Mouse (Mus musculus) brain, embryonic 14.5 days (tissue): ENCODE data around the gene Psmb9. TPM values are rescaled to one million over a fixed set of nuclear protein-coding genes. Genes with fewer than 3 reads are reported as not detected.
"Not testable (repeated sequence)": the region's sequence is repeated elsewhere in the genome, so short reads cannot be mapped to it uniquely, and the experiment has no call there.

Experiments
- DNase-seq: peaks from one replicate; pipeline ENCODE4 v3.0.0-alpha.2; 2011; ENCODE audit warnings: low read depth
- CTCF ChIP-seq: fragments of 200-500 bp; IDR thresholded peaks from 2 replicates; pipeline ENCODE4 v1.5.1; 2012; ENCODE audit warnings: inconsistent platforms, mild to moderate bottlenecking, moderate library complexity, borderline replicate concordance; ENCODE audit not compliant: insufficient read depth, insufficient read length; ENCODE audit errors: extremely low read depth
- POLR2A ChIP-seq: fragments of 200-500 bp; IDR thresholded peaks from 2 replicates; pipeline ENCODE4 v1.6.1; 2012; ENCODE audit warnings: mild to moderate bottlenecking, inconsistent platforms, borderline replicate concordance; ENCODE audit not compliant: poor library complexity, insufficient read depth, insufficient read length, severe bottlenecking; ENCODE audit errors: extremely low read depth
- polyA plus RNA-seq: library from polyadenylated mRNA; depleted of rRNA; stranded (reverse); fragments of >200 nt; gene quantifications from 2 replicates; pipeline ENCODE4 v1.2.3, GENCODE M21; 2012

Gene Psmb9
- polyA plus RNA-seq, 1 experiment: 0.86 TPM

DNA sequence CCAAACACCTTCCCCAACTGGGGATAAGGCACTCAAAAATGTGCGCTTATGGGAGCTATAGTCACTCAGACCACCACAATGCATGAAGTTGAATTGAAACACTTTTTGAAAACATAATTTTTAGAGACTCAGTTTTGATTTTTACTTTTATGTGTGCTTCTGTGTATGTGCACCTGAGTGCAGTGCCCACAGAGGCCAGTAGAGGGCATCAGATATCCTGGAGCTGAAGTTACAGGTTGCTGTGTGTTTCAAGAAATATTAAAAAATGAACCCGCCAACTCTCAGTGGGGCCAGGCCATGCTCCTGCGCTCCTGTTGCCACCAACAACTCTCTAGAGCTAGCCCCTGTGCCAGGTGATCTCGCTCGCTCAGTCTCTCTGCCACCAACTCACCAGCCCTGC lies 15.0 kb downstream of the Psmb9 start:
- no peak for TF ChIP-seq POLR2A
- peak; percentile 28; the same call in 1 of the 2 replicates for TF ChIP-seq CTCF
- DNase-seq: no peak

DNA sequence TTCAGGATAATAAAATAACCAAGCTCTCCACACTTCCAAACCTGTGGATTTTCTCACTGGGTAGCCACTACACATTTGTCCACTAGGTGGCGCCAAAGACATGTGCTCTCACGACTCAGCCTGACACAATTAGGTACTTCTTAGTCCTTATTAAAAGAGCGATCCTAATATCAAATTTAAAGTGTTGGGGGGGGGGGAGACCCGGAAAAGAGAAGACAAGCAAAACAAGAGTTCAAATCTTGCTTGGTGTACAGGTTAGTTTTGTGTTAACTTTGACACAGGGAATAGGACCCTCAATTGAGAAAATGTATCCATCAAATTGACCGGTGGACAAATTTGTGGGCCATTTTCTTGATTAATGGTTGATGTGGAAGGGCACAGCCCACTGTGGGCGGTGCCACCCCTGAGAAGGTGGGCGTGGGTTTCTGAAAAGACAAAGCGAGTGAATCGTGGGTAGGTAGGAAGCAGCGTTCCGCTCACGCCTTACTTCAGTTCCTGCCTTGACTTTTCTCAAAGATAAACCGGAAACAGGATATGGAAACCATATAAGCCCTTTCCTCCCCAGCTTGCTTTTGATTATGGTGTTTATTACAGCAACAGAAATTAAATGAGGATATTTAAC lies 16.6 kb downstream of the Psmb9 start:
- DNase-seq: peak; percentile 81
- TF ChIP-seq POLR2A: no peak
- peak; percentile 88; the same call in 1 of the 2 replicates for TF ChIP-seq CTCF

DNA sequence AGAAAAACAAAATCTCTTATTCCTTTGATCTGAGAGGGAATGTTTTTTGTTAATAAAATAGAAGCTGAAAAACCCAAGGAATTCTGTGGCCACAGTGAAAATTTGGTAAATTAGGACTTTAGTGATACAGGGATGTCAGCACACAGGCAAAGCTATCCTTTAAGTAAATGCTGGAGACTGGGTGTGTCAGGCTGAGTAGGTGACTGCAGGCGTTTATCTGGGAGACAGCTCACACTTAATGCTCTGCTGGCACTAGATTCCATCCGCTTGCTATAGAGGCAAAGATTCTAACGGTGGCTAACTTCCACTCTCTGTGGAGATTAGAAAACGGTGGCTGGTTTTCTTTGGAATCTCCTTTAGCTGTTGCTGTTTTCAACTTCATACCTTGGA lies 17.1 kb downstream of the Psmb9 start:
- TF ChIP-seq CTCF (no peak), POLR2A (no peak)
- DNase-seq: no peak

DNA sequence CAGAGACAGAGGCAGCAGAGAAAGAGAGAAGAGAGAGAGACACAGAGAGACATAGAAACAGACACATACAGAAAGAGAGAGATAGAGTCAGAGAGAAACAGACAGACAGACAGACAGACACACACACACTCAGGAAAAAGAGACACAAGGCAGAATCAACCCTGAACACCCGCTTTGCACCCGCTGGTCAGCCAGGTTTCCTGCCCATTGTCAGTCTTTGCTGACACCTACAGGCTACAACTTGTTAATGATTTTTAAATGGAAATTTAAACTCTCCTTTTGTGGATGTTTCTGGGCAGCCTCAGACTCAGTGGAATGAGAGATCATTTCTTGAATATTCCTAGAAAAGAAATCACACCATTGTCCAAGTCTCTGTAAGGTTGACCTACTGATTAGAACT lies 18.3 kb downstream of the Psmb9 start:
- DNase-seq: peak; percentile 66
- TF ChIP-seq CTCF: peak; percentile 67
- no peak for TF ChIP-seq POLR2A

DNA sequence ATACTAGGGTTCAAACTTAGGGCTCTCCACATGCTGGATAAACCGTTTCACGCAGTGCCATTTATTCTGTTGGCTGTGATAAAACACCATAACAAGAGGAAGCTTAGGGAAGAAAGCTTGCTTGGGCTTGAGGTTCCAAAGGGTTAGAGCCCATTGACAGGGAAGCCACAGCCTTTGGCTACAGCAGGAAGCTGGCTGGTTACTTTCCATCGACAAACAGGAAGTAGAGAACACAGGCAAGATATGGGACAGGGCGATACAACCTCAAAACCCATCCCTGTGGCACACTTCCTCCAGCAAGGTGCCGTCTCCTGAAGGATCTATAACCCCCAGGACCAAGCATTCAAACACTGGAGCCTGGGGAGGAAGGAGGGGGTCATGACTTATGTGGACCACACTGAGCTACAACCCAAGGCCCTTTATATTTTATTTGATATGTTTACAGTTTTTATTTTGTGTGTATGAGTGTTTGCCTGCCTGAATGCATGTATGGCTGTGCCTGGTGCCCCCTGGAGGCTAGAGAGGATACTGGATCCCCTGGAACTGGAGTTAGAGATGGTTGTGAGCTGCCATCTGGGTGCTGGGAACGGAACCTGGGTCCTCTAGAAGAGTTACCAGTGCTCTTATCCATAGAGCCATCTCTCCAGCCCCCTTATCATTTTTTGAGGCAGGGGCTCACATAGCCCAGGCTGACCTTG lies 22.4 kb downstream of the Psmb9 start:
- TF ChIP-seq POLR2A: no peak
- peak; percentile 11; the same call in 1 of the 2 replicates for TF ChIP-seq CTCF
- no peak for DNase-seq

DNA sequence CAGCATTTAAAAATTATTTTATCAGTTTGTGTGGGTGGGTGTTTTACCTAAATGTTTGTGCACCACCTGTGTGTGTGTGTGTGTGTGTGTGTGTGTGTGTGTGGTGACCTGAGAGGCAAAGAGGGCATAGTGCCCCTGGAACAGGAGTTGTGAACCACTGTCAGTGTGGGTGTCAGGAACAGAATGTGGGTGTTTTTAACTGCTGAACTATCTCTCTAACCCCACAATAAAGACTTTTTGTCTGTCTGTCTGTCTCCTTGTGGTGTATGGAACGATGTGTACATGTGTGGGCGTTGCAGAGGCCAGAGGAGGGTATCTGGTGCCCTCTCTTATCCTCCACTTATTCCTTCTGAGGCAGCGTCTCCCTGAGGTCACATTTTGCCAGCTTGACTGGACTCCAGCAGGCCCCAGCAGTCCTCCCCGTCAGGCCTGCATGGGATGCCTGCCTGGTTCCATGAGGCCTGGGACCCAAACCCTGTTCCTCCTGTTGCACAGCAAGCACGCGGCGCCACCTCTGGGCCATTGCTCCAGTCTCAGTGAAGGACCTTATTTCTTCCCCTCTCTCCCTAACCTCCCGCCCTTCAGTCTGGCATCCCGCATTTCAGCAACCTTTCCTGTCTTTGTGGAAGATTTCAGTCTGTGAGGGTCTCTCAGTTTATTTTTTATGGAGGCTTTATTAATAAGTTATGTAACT lies 23.2 kb downstream of the Psmb9 start:
- TF ChIP-seq CTCF (0 out of 2 replicates have a peak, but pooled peaks have one; percentile 11), POLR2A (no peak)
- DNase-seq: no peak

DNA sequence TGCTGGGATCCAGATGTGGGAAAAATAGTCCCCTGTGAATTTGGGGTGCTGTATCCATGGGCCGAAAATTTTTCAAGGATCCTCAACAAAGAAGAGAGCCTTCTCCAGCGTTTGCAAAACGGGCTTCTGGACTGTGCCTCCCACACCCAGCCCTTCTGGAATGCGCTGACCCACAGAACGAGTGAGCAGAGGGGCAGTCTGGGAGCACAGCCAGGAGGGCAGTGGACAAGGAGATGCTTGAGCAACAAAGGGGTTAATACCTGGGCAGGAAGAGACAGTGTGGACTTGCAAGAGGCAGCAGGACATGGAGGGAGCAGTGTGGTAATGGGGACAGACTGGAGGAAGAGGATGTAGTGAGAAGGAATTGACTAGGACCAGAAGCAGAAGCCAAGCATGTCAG lies 32.0 kb downstream of the Psmb9 start:
- no peak for DNase-seq
- TF ChIP-seq CTCF: no peak
- no peak for TF ChIP-seq POLR2A

DNA sequence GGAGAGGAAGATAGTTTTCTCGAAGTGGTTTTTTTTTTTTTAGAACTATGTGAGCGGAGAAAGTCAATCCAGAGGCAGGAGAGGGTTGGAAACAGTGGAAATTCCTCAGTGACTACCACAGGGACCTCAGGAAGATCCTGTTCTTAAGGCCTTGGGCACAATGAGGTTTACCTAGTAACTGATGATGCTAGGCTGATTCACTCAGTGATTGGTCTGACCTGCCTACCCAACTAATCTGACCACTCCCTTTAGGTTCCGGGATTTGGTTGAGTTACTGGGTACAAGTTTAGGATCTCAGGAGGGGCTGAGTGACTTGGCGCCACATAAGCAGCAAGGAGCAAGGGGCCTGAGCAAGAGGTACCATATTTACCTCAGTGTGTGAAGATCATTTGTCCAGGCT lies 34.6 kb downstream of the Psmb9 start, which contains the start of gene H2-DMb1:
H2-DMb1 (plus strand) TSS at position 150 of the 400 bp plus-strand sequence.
- no peak for TF ChIP-seq POLR2A
- TF ChIP-seq CTCF: no peak
- peak; percentile 56 for DNase-seq

DNA sequence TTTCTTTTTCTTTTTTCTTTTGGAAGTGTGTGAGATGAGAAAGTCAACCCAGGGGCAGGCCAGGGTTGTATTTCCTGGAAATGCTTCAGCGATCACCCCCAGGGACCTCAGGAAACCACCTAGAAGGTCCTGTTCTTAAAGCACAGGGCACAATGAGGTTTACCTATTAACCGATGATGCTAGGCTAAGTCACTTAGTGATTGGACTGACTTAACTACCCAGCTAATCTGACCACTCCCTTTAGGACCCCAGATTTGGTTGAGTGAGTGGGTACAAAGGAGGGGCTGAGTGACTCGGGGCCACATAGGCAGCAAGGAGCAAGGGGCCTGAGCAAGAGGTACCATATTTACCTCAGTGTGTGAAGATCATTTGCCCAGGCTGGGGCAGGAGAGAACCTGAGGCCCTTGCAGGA lies 42.6 kb downstream of the Psmb9 start:
- DNase-seq: no peak
- no peak for TF ChIP-seq CTCF
- TF ChIP-seq POLR2A: no peak

DNA sequence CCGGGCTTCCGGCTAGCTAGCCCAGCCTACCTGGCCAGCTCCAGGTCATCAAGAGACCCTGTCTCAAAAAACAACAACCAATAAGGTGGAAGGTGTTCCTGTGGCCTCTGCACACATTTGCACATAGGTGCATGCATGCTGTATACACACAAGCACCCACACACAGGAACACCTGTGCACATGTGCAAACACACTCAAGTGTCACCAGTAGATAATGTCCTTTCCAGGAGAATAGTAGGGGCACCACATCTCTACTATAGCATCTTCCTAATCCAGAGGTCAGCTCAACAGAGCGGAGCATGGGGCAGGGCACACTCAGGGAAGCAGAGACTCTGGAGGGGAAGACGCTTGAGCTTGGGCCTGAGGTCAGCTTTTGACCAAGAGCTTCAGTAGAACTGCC lies 43.3 kb downstream of the Psmb9 start:
- not testable (repeated sequence) for DNase-seq

DNA sequence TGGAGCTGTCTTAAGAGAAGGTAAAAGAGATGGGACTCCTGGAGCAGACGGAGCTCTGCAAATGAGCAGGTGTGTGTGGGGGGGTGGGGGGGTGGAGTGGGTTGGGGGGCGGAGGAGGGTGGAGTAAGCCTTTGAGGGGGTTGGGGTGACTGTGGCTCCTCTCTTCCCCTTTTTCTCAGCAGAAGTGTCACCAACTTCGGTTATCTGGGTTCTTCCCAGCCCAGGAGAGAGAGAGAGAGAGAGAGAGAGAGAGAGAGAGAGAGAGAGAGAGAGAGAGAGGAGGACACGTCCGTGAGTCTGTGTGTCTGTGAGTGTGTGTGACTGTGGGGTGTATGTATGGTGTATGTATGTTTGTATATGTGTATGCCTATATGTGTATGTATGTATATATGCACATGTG lies 44.1 kb downstream of the Psmb9 start:
- DNase-seq: no peak
- TF ChIP-seq CTCF: no peak
- TF ChIP-seq POLR2A: no peak
